Mouse (Mus musculus): ENCODE data around the gene Pde3a. TPM values are rescaled to one million over a fixed set of nuclear protein-coding genes. Genes with fewer than 3 reads are reported as not detected.

Gene Pde3a
- polyA plus RNA-seq (2016; fragmentation: Nextera tagmentation; extraction: Ambion mirVana) = 2.3 and 2.8 TPM in 2 replicates

DNA sequence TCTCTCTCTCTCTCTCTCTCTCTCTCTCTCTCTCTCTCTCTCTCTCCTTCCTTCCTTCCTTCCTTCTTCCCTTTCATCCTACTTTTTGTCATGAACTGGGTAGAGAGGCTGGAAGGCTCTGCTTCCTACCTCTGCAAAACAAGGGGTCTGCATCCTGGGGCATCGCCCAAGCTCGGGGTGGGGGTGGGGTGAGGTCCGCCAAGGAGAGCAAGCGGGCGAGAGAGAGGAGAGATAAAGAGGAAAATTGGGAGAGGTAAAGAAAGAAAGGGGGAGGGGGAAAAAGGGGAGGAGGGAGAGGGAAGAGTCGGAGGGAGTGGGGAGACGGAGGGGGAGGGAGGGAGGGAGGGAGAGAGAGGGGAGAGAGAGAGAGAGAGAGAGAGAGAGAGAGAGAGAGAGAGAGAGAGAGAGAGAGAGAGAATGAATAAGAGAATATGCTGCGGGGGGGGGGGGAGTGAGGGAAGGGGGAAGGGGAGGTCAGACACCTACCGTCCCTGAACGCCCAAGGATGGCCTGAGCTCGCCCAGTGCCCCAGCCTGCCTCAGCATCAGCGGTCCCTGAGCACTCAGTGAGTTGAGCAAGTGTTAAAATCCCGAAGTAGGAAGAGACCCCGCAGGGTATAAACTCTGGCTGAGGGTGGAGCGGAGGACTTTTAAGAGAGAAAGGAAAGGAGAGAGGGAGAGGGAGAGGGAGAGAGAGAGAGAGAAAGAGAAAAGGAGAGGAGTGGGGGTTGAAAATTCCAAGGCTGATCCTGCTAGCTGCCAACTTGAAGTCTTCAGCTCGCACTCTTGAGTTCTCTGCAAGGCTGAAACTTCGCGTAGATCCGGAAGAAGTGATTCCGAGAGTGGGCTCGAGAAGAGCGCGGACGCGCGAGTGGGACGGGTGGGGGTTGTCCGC is at the start of gene Pde3a:
Pde3a (plus strand) TSS at position 579 of the 894 bp plus-strand sequence.
- peak within 1 kb of the TSS; percentile 64 for H3K4me3 ChIP-seq
- 0 out of 2 replicates have a peak within 1 kb of the TSS, but pooled peaks have one; percentile 15 for H3K27ac ChIP-seq
- 2% methylated on average over 27 of the region's 28 CpGs for WGBS
- no peaks in the 10 kb centered on the region for H3K9me3 ChIP-seq
- H3K36me3 ChIP-seq = no peaks in the 10 kb centered on the region
- peak; percentile 45 for ATAC-seq (ENCODE audit: low FRiP score, low read depth)
- peak within 1 kb of the TSS; percentile 65 for H3K9ac ChIP-seq
- H3K27me3 ChIP-seq (replicated peaks) = peaks cover 25% of the 10 kb centered on the region
- peak within 1 kb of the TSS; percentile 98 for H3K4me2 ChIP-seq (replicated peaks)
- peaks cover 6% of the 10 kb centered on the region; the same call in 1 of the 2 replicates for H3K4me1 ChIP-seq

DNA sequence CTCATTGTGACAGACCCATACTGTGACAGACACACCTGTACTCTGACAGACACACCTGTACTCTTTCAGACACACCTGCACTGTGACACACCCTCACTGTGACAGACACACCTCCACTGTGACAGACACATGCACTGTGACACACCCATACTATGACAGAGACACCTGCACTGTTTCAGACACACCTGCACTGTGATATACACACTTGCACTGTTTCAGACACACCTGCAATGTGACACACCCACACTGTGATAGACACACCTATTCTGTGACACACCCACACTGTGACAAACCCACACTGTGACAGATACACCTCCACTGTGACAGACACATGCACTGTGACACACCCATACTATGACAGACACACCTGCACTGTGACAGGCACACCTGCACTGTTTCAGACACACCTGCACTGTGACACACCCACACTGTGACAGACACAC is 48.9 kb upstream of the Pde3a start:
- H3K4me1 ChIP-seq = no peaks in the 10 kb centered on the region
- no peak overlapping the region for H3K4me3 ChIP-seq
- H3K9me3 ChIP-seq = no peaks in the 10 kb centered on the region
- H3K27ac ChIP-seq = no peak overlapping the region
- no peak overlapping the region for H3K4me2 ChIP-seq (replicated peaks)
- no peak overlapping the region for H3K9ac ChIP-seq
- peak; percentile 41; the same call in 1 of the 2 replicates for ATAC-seq (ENCODE audit: low FRiP score, low read depth)
- H3K27me3 ChIP-seq (replicated peaks) = no peaks in the 10 kb centered on the region
- no peaks in the 10 kb centered on the region for H3K36me3 ChIP-seq

DNA sequence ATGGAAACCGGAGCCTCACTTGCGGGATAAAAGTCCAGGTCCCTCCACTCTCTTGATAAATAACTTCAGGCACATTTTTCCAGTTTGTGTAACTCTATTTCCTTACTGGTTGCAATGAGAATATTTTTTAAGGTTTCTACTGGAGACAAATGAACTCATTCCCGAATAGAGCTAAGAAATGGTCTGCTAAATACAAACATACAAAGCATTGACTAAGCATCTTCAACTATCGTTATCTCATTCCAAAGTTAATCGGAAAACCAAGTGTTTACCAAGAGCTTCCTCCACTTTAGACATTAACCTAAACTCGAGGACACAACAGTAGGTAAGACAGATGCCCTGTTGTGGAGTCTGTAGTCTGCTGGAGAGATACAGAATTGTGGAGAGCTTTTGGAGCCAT is 41.5 kb upstream of the Pde3a start:
- ATAC-seq (ENCODE audit: low FRiP score, low read depth) = no peak
- Histone ChIP-seq H3K27me3 (replicated peaks) (no peaks in the 10 kb centered on the region), H3K9me3 (no peaks in the 10 kb centered on the region), H3K4me3 (no peak overlapping the region), H3K9ac (no peak overlapping the region), H3K4me1 (no peaks in the 10 kb centered on the region), H3K36me3 (no peaks in the 10 kb centered on the region), H3K27ac (no peak overlapping the region), H3K4me2 (replicated peaks) (no peak overlapping the region)
- WGBS = 85% methylated on average over 6 of the region's 6 CpGs

DNA sequence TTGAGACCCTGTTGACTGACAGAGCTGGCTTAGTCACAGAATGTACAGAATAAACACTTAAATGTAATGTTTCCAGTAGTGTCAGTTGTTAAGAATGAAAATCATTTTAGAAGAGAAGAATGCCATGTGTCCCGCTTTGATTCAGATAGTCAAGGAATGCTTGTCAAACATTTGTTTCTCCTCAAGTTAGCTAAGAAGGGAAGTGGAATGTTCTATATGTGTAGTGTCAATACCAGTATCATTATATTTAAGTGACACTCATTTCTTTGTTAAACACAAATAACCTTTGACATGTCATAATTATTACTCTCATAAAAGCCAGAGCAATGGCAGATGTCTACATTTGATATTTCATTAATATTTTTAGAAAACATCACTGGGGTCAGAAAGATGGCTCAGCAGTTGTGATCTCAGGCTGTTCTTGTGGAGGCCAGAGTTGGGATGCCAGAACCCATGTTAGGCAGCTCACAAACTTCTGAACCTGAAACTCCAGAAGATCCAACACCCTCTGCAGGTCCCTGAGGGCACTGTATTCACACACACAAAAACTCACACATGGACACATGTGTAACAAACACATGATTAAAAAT is 40.7 kb upstream of the Pde3a start:
- Histone ChIP-seq H3K36me3 (no peaks in the 10 kb centered on the region), H3K9ac (no peak overlapping the region), H3K27me3 (replicated peaks) (no peaks in the 10 kb centered on the region), H3K4me1 (no peaks in the 10 kb centered on the region), H3K9me3 (no peaks in the 10 kb centered on the region), H3K4me2 (replicated peaks) (no peak overlapping the region), H3K27ac (no peak overlapping the region), H3K4me3 (no peak overlapping the region)
- WGBS = 84% methylated on average over 1 of the region's 1 CpGs
- ATAC-seq (ENCODE audit: low FRiP score, low read depth) = no peak

DNA sequence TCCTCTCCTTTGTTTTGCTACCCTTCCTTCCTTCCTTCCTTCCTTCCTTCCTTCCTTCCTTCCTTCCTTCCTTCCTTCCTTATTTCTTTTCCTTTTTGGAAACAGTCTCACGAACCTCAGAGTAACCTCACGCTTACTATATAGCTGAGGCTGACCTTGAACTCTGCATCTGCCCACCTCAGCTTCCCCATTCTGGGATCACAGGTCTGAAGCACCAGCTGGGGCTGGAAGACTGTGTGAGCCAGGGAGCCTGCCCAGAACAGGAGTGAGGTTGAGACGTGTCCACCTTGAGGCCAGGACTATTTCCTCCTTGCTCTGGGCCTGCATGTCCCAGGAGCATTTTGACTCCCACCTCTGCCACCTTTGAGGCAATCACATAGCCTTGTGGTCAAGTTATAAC is 39.0 kb upstream of the Pde3a start:
- 88% methylated on average over 3 of the region's 3 CpGs for WGBS
- no peak overlapping the region for H3K4me3 ChIP-seq
- no peak overlapping the region for H3K4me2 ChIP-seq (replicated peaks)
- no peaks in the 10 kb centered on the region for H3K4me1 ChIP-seq
- H3K36me3 ChIP-seq = no peaks in the 10 kb centered on the region
- H3K9me3 ChIP-seq = no peaks in the 10 kb centered on the region
- H3K27ac ChIP-seq = no peak overlapping the region
- ATAC-seq (ENCODE audit: low FRiP score, low read depth) = no peak
- H3K27me3 ChIP-seq (replicated peaks) = no peaks in the 10 kb centered on the region
- H3K9ac ChIP-seq = no peak overlapping the region

DNA sequence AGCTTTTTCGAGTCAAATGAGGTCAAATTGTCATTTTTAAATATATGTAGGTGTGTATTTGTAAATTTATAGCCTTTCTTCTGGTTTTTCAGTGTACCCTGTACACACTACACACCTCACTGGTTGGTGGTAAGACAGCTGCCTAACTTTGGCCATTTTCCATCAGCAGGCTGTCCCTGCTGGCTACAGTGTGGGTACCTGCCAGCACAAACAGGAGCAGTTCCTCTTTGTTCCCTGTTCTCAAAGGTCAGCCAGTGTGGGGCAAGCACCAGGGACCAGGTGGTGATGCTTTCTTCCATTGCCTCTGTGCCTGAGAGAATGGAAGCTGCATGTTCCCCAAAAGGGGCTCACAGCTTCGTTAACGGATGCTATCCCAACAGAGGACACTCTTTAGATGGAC is 28.0 kb upstream of the Pde3a start:
- no peak for ATAC-seq (ENCODE audit: low FRiP score, low read depth)
- Histone ChIP-seq H3K4me1 (no peaks in the 10 kb centered on the region), H3K4me2 (replicated peaks) (no peak overlapping the region), H3K36me3 (no peaks in the 10 kb centered on the region), H3K9ac (no peak overlapping the region), H3K27me3 (replicated peaks) (no peaks in the 10 kb centered on the region), H3K4me3 (no peak overlapping the region), H3K9me3 (no peaks in the 10 kb centered on the region), H3K27ac (no peak overlapping the region)
- 78% methylated on average over 3 of the region's 3 CpGs for WGBS

DNA sequence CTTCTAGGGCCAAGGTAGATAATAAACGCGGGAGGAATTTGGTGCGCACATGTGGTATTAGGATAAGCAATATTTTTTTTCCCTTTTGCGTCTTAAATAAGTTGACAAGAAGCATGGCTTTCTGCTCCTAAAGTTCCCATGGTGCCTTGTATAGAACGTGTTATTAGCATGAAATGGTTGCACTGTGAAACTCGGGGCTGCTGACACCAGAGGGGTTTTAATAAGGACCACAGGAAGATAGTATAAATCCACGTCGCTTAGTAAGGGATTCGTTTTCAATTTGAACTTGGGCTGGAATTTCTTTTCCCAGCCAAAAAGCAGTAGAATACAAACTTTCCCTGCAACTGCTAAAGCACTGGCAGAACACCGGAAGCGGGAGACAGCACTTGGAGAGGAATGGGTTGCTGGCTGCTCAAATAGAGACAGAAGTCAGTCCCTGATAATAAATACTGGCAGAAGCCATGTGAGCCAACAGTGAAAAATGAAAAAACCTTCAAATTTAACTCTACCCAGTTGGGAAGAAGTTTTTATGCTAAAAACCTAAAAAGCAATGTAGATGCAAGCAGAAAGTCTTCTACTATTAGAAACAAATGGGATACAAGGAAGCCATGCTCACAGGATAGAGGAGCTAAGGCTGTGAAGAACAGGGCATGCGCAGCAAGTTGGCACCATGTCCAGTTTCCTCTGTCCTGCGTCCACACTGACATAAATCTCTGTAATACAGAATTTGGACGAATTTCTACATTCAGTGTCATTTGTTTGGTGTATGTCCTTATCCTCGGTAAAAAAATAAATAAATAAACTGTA is 22.0 kb upstream of the Pde3a start:
- Histone ChIP-seq H3K27me3 (replicated peaks) (no peaks in the 10 kb centered on the region), H3K4me3 (no peak overlapping the region), H3K4me2 (replicated peaks) (no peak overlapping the region), H3K4me1 (no peaks in the 10 kb centered on the region), H3K36me3 (no peaks in the 10 kb centered on the region), H3K9me3 (no peaks in the 10 kb centered on the region), H3K9ac (no peak overlapping the region), H3K27ac (no peak overlapping the region)
- no peak for ATAC-seq (ENCODE audit: low FRiP score, low read depth)
- 85% methylated on average over 15 of the region's 15 CpGs for WGBS

DNA sequence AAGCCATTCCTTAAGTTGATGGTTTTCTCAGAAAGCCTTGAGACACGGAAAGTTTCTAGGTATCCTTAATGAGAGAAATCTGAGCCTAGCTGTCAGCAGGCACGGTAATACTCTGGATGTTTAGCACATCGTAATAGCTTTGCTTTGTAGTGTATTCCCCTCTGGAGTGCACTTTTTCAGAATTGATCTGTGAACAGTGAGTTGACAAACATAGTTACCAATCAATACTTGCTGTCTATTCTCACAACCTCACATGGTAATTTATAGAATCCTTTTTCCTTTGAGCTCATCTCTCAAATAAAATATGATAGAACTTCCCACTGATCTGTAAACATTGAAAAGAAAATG is 21.4 kb upstream of the Pde3a start:
- 67% methylated on average over 3 of the region's 3 CpGs for WGBS

DNA sequence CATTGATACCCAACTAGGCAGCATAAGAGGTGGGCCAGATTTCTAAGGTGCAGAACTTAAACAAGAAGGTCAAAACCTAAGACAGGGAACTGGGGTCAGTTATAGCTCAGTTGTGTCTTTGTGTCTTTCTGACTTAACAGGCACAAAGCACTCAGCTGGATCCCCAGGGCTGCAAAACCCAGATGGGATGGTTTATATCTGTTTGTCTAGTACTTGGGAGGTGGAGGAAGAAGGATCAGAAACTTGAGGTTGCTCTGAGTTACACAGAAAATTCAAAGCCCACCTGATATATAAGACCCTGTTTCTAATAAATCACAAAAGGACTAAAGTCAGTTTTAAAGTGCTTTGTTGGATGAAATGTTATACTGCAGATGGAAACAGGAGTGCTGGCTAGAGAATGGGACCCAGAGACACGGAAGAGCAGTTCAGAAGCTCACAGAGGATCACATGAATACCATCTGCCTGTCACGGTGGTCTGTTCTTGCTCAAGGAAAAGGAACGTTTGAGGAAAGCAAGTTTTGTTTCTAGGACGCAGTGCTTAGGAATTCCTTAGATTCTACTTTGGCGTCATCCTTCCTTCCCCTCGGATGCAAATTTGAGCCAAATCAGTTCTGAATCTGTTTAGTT is 16.2 kb upstream of the Pde3a start:
- Histone ChIP-seq H3K9me3 (no peaks in the 10 kb centered on the region), H3K4me2 (replicated peaks) (no peak overlapping the region), H3K27me3 (replicated peaks) (no peaks in the 10 kb centered on the region), H3K4me3 (no peak overlapping the region), H3K9ac (no peak overlapping the region), H3K36me3 (no peaks in the 10 kb centered on the region), H3K27ac (no peak overlapping the region), H3K4me1 (no peaks in the 10 kb centered on the region)
- ATAC-seq (ENCODE audit: low FRiP score, low read depth) = no peak
- 77% methylated on average over 6 of the region's 6 CpGs for WGBS

More for the DNA sequence above, 21.4 kb upstream of the Pde3a start:
- Histone ChIP-seq H3K4me1 (no peaks in the 10 kb centered on the region), H3K4me2 (replicated peaks) (no peak overlapping the region), H3K4me3 (no peak overlapping the region), H3K27me3 (replicated peaks) (no peaks in the 10 kb centered on the region), H3K9ac (no peak overlapping the region), H3K36me3 (no peaks in the 10 kb centered on the region), H3K9me3 (no peaks in the 10 kb centered on the region), H3K27ac (no peak overlapping the region)
- no peak for ATAC-seq (ENCODE audit: low FRiP score, low read depth)

DNA sequence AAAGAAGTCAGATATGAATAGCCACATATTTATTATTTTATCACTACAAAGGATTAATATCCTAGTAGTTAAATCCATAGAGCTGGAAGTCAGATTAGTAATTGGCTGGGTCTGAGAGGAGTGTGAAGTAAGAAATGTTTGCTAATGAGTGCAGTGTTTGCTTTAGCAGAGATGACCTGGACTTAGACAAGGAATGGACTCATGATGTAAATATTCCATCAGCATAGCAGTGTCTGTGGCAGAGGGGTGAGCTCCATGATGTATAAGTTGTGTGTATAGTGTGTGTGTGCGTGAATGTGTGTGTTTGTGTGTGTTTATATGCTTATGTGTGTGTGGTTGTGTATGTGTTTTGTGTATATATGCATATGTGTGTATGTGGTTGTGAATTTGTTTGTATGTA is 7.3 kb upstream of the Pde3a start:
- Histone ChIP-seq H3K9ac (no peak overlapping the region), H3K4me1 (no peaks in the 10 kb centered on the region), H3K27me3 (replicated peaks) (no peaks in the 10 kb centered on the region), H3K36me3 (no peaks in the 10 kb centered on the region), H3K4me3 (no peak overlapping the region), H3K4me2 (replicated peaks) (no peak overlapping the region), H3K9me3 (no peaks in the 10 kb centered on the region), H3K27ac (no peak overlapping the region)
- ATAC-seq (ENCODE audit: low FRiP score, low read depth) = no peak
- 89% methylated on average over 1 of the region's 1 CpGs for WGBS

DNA sequence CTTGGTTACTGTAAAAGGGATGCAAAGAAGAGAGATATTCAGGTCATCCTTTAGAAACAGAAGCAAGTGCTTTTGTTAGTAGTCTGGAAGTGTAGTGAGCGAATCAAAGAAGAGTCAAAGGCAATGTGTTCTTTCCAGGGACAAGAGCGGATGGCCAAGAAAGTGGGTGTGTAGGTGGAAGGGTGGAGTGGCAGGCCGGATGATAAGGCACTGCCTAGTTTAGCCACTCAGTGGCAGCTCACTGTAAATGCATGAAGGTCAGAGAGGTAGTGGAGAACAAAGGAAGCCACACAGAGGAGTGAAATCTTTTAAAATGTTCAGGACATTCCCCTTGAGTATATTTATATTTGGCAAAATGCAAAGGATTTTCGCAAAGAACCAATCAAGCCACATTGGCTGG is 4.0 kb upstream of the Pde3a start:
- H3K9ac ChIP-seq = no peak overlapping the region
- H3K36me3 ChIP-seq = no peaks in the 10 kb centered on the region
- H3K4me1 ChIP-seq = peaks cover 2% of the 10 kb centered on the region; the same call in 1 of the 2 replicates
- 90% methylated on average over 4 of the region's 4 CpGs for WGBS
- H3K4me2 ChIP-seq (replicated peaks) = no peak overlapping the region
- H3K9me3 ChIP-seq = no peaks in the 10 kb centered on the region
- no peak for ATAC-seq (ENCODE audit: low FRiP score, low read depth)
- H3K27ac ChIP-seq = no peak overlapping the region
- no peak overlapping the region for H3K4me3 ChIP-seq
- peaks cover 11% of the 10 kb centered on the region for H3K27me3 ChIP-seq (replicated peaks)

DNA sequence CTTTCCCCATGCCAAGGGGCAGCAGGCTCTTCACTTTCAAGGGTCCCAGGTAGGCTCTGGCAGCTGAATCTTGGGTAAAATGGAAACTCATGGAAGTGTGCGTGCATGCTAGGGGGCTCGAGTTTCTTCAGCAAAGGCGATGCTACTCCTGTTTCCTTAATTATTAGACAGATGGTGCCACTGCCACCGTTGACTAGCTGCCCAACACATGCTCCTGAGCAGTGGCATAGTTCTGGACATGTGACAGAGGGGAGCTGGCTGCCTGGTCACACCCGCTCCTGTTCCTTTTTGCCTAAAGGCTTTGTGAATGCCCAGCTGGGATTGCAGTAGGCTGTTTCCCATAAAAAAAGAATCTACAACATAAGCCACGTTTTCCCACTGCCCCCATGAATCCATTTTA is 2.7 kb upstream of the Pde3a start:
- H3K4me3 ChIP-seq = no peak overlapping the region
- H3K4me2 ChIP-seq (replicated peaks) = no peak overlapping the region
- H3K36me3 ChIP-seq = no peaks in the 10 kb centered on the region
- H3K4me1 ChIP-seq = peaks cover 6% of the 10 kb centered on the region; the same call in 1 of the 2 replicates
- 53% methylated on average over 6 of the region's 6 CpGs for WGBS
- ATAC-seq (ENCODE audit: low FRiP score, low read depth) = no peak
- no peak overlapping the region for H3K9ac ChIP-seq
- H3K27me3 ChIP-seq (replicated peaks) = peaks cover 24% of the 10 kb centered on the region
- no peaks in the 10 kb centered on the region for H3K9me3 ChIP-seq
- H3K27ac ChIP-seq = no peak overlapping the region

All from neural tube, embryonic 12.5 days (tissue).